Mouse (Mus musculus): ENCODE measurements around the gene Aox3.

- TF ChIP-seq CTCF (IDR thresholded peaks at IDR 0.05) = no peak
- no peak for TF ChIP-seq POLR2A (IDR thresholded peaks at IDR 0.05; ENCODE audit: insufficient read depth, low read depth, low read length)
Observed at GRCm38 (mm10) chr1:58069181-58069580, 43.7 kb upstream of the Aox3 start.

Measured in heart, adult 2 months (tissue).